Comparison of ENCODE assay signal across 8 mouse cellular contexts in the genomic region with DNA sequence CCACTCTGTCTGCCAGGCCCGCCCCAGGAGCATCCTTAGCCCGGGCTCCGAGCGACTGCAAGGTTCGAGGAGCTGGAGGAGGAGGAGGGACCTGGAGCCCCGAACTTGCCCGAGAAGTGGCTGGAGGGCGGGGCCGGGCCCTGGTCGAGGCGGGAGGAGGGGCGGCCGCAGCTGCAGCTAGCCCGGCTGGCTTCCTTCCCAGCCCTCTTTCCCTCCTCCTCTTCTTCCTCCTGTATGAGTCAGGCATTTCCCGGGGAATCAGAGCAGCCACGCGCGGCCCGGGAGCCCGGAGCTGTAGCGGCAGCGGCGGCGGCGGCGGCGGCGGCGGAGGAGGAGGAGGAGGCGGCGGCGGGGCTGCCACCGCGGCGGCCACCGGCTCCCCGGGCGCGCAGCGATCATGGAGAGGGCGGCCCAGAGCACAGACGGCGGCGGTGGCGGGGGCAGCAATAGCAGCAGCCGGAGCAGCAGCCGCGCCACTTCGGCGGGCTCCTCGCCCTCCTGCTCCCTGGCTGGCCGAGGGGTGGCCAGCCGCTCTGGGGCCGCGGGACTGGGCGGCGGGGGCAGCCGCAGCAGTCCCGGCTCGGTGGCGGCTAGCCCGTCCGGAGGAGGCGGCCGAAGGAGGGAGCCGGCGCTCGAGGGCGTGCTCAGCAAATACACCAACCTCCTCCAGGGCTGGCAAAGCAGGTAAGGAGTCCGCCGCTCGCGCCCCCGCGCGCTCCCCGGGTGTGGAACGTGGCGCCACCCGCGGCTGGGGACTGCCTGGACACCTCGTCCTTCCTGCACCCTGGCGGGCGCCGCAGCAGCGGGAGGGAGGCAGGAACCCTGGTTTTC. TPM values are rescaled to one million over a fixed set of nuclear protein-coding genes. Genes with fewer than 3 reads are reported as not detected.
A peak's percentile ranks its signal among the peaks of the same experiment; 100 is the strongest.
DNase-seq lines count a peak whose midpoint lies in the region; ATAC-seq lines count a peak whose summit lies in the region.

TSS of gene Osbpl10 (plus strand) at position 289 of the 831 bp plus-strand sequence.

- H3K27ac ChIP-seq in hindbrain, embryonic 14.5 days: peak within 1 kb of the TSS; percentile 85

- H3K4me2 ChIP-seq in hindbrain, embryonic 14.5 days (replicated peaks): peak within 1 kb of the TSS; percentile 79

- H3K9me3 ChIP-seq in hindbrain, embryonic 14.5 days (ENCODE audit: control insufficient read depth, low read length): no peaks in the 10 kb centered on the region

- H3K9ac ChIP-seq in hindbrain, embryonic 14.5 days: peak within 1 kb of the TSS; percentile 83

- ATAC-seq in hindbrain, embryonic 14.5 days (ENCODE audit: low FRiP score): peak; percentile 82

- peak within 1 kb of the TSS; percentile 71 for H3K4me3 ChIP-seq in hindbrain, embryonic 14.5 days (replicated peaks; ENCODE audit: low read length)

- no peaks in the 10 kb centered on the region for H3K36me3 ChIP-seq in hindbrain, embryonic 14.5 days (replicated peaks; ENCODE audit: control insufficient read depth, insufficient read depth)

- WGBS in hindbrain, embryonic 14.5 days: under 1% methylated on average over 60 of the region's 86 CpGs

- H3K27me3 ChIP-seq in hindbrain, embryonic 14.5 days (ENCODE audit: control insufficient read depth, insufficient read depth, low read length): peaks cover 12% of the 10 kb centered on the region

- H3K4me1 ChIP-seq in hindbrain, embryonic 14.5 days (replicated peaks; ENCODE audit: control insufficient read depth, insufficient read depth, low read length): peaks cover 9% of the 10 kb centered on the region; the same call in 1 of the 2 replicates

- DNase-seq in WW6 (ENCODE audit: low read depth, low spot score): peak; percentile 57
- DNase-seq in cerebellum, postnatal 36 days: peak; percentile 62 to 66
- peak; percentile 81 for DNase-seq in gastrocnemius, adult 18-20 months (ENCODE audit: low spot score)
- peak; percentile 70 for DNase-seq in hindbrain, embryonic 14.5 days (ENCODE audit: low spot score)
- peak; percentile 75 for DNase-seq in left cerebral cortex, adult 11 months (ENCODE audit: low spot score)
- DNase-seq in lung, postnatal 14 days: peak; percentile 88
- DNase-seq in retina, postnatal 7 days (ENCODE audit: low read depth, low spot score): peak; percentile 37
- peak; percentile 73 to 84 for DNase-seq in urinary bladder, postnatal 4 days (ENCODE audit: low spot score in 2 of 2)

RNA-seq across cellular contexts. Expression of gene Osbpl10, which starts in this region (rescaled TPM):
- 1 to 10 TPM; 3.1 to 4.1 TPM for total RNA-seq in gastrocnemius, adult 18-20 months (2021)
- 2.7 and 3.6 TPM in 2 replicates for polyA plus RNA-seq in hindbrain, embryonic 14.5 days (2014; fragmentation: Nextera tagmentation; extraction: Ambion mirVana)

Comparison
In these comparisons a context has a peak if more than half of its experiments do, and no peak if none do; other contexts are left out.
1. Peak in every context shown above with its lines: DNase-seq, ATAC-seq, H3K4me3 ChIP-seq and H3K27ac ChIP-seq.
2. DNase-seq: peak in every context shown above with its lines; median percentile 88 in lung, postnatal 14 days; 81 in gastrocnemius, adult 18-20 months; 78 in urinary bladder, postnatal 4 days; 75 in left cerebral cortex, adult 11 months; 70 in hindbrain, embryonic 14.5 days; 64 in cerebellum, postnatal 36 days; 57 in WW6; 37 in retina, postnatal 7 days.